Mouse (Mus musculus): ENCODE data around the gene Rnf13. TPM values are rescaled to one million over a fixed set of nuclear protein-coding genes. Genes with fewer than 3 reads are reported as not detected.
"Not testable (repeated sequence)": the region's sequence is repeated elsewhere in the genome, so short reads cannot be mapped to it uniquely, and the experiment has no call there.

Gene Rnf13
- polyA plus RNA-seq, 1 experiment from 2014 or later: 90.6 TPM

DNA sequence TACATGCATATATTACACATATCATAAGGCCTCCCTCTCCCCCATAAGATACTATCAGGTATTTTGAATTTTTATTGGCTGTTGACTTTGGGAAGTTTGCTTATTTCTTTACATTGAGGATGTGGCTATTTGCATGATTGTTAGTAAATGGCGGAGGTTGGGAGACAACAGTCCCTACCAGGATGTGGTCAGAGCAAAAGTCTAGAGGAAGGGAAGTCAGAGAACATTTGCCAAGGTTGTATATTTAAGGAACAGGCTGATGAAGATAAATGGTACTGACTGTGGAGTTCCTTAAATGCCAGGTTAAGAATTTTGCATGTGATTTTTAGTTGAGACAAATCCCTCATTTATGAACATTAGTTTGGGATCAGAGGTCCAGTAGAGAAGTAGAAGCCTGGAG lies 4.0 kb downstream of the Rnf13 start:
- ATAC-seq (ENCODE audit: low read depth): no peak
- H3K4me3 ChIP-seq (ENCODE audit: low read depth, low read length): no peak overlapping the region
- H3K9ac ChIP-seq (replicated peaks; ENCODE audit: low read depth, low read length): no peak overlapping the region
- no peak overlapping the region for H3K4me2 ChIP-seq (ENCODE audit: low read depth, low read length)
- WGBS: 96% methylated on average over 1 of the region's 1 CpGs
- H3K4me1 ChIP-seq (ENCODE audit: control insufficient read depth, insufficient read depth, low read length): peaks cover 8% of the 10 kb centered on the region; the same call in 1 of the 2 replicates
- H3K27me3 ChIP-seq (ENCODE audit: control insufficient read depth, insufficient read depth, low read length): no peaks in the 10 kb centered on the region
- H3K9me3 ChIP-seq (ENCODE audit: control insufficient read depth, low read length): no peaks in the 10 kb centered on the region
- H3K36me3 ChIP-seq (ENCODE audit: control insufficient read depth, insufficient read depth, low read length): no peaks in the 10 kb centered on the region
- no peak overlapping the region for H3K27ac ChIP-seq (ENCODE audit: low read depth, low read length)

DNA sequence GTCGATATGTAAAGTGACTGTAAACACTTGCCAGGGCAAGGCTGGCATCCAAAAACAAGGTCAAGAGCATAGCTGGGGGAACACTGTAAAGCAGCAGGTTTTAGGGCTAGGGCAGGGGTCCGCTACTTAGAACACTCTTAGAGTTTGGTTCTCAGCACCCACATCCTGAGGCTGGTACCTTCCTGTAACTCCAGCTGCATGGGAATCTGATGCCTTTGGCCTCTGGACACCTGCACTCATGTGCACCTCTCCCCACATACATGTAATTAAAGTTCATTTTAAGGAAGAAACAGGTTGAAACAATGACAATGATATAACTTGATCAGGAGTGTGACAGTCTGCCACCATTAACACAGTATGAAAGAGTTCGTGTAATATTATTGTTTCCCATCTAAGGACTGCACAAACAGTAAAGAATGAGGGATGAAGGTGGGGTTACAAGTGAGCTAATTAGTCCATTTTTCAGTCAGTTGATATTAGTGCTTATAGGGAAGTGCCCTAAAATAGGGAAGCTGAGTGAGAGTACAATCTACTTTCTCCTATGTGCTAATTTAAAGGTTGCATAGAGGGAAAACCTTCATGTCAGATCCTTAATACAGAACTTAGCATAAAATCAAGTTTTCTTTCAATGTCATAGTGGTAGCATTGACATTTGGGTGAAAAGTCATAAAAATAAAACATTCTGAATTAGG lies 12.9 kb downstream of the Rnf13 start:
- 91% methylated on average over 3 of the region's 3 CpGs for WGBS
- no peak overlapping the region for H3K9ac ChIP-seq (replicated peaks; ENCODE audit: low read depth, low read length)

DNA sequence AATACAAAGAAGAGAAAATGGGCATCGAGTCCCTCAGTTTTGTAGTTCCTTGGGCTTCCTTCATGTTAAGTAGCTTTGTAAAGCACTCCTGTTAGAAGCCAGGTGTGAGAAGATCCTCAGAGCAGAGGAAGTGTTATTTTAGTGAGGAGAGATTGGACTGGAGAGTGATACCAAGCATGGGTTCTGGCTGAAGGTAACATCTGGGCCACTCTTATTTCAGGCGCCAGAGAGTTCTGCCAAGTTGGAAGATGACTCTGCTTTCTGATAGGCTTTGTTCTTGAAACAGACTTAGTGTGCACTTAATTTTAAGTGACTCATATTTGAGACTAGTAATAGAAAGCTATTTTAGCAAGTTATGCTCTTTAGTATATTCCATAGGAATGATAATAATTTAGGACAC lies 41.1 kb downstream of the Rnf13 start:
- Histone ChIP-seq H3K4me2 (ENCODE audit: low read depth, low read length) (no peak overlapping the region), H3K27me3 (ENCODE audit: control insufficient read depth, insufficient read depth, low read length) (no peaks in the 10 kb centered on the region), H3K9me3 (ENCODE audit: control insufficient read depth, low read length) (no peaks in the 10 kb centered on the region), H3K4me3 (ENCODE audit: low read depth, low read length) (no peak overlapping the region), H3K9ac (replicated peaks; ENCODE audit: low read depth, low read length) (no peak overlapping the region), H3K36me3 (ENCODE audit: control insufficient read depth, insufficient read depth, low read length) (no peaks in the 10 kb centered on the region), H3K27ac (ENCODE audit: low read depth, low read length) (no peak overlapping the region), H3K4me1 (ENCODE audit: control insufficient read depth, insufficient read depth, low read length) (no peaks in the 10 kb centered on the region)
- no peak for ATAC-seq (ENCODE audit: low read depth)
- WGBS: 97% methylated on average over 2 of the region's 2 CpGs

More for the DNA sequence above, 12.9 kb downstream of the Rnf13 start:
- Histone ChIP-seq H3K27me3 (ENCODE audit: control insufficient read depth, insufficient read depth, low read length) (no peaks in the 10 kb centered on the region), H3K9me3 (ENCODE audit: control insufficient read depth, low read length) (no peaks in the 10 kb centered on the region), H3K4me3 (ENCODE audit: low read depth, low read length) (no peak overlapping the region), H3K27ac (ENCODE audit: low read depth, low read length) (no peak overlapping the region), H3K4me2 (ENCODE audit: low read depth, low read length) (no peak overlapping the region), H3K4me1 (ENCODE audit: control insufficient read depth, insufficient read depth, low read length) (no peaks in the 10 kb centered on the region), H3K36me3 (ENCODE audit: control insufficient read depth, insufficient read depth, low read length) (no peaks in the 10 kb centered on the region)
- no peak for ATAC-seq (ENCODE audit: low read depth)

DNA sequence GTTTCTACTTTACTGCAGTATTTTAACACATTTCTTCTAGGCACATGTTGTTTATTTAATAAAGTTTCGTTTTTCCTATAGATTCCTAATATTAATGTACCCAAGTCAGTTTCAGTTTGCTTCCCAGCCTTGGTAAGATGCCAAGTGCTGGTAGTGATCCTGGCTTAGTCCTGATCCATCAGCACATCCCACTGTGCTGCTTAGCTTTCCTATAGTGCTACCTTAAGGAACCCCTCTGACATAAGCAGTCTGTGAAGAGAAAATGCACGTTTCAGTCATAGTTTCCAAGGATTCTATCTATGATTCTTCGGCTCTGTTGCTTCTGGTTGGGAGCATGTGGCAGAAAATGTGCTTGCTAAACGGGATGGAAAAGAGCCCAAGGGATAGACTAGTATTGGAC lies 52.6 kb downstream of the Rnf13 start:
- no peak for ATAC-seq (ENCODE audit: low read depth)
- H3K27me3 ChIP-seq (ENCODE audit: control insufficient read depth, insufficient read depth, low read length): no peaks in the 10 kb centered on the region
- H3K4me1 ChIP-seq (ENCODE audit: control insufficient read depth, insufficient read depth, low read length): no peaks in the 10 kb centered on the region
- no peak overlapping the region for H3K9ac ChIP-seq (replicated peaks; ENCODE audit: low read depth, low read length)
- no peaks in the 10 kb centered on the region for H3K9me3 ChIP-seq (ENCODE audit: control insufficient read depth, low read length)
- no peak overlapping the region for H3K4me3 ChIP-seq (ENCODE audit: low read depth, low read length)
- 82% methylated on average over 4 of the region's 4 CpGs for WGBS
- no peak overlapping the region for H3K4me2 ChIP-seq (ENCODE audit: low read depth, low read length)
- H3K36me3 ChIP-seq (ENCODE audit: control insufficient read depth, insufficient read depth, low read length): no peaks in the 10 kb centered on the region
- H3K27ac ChIP-seq (ENCODE audit: low read depth, low read length): no peak overlapping the region

DNA sequence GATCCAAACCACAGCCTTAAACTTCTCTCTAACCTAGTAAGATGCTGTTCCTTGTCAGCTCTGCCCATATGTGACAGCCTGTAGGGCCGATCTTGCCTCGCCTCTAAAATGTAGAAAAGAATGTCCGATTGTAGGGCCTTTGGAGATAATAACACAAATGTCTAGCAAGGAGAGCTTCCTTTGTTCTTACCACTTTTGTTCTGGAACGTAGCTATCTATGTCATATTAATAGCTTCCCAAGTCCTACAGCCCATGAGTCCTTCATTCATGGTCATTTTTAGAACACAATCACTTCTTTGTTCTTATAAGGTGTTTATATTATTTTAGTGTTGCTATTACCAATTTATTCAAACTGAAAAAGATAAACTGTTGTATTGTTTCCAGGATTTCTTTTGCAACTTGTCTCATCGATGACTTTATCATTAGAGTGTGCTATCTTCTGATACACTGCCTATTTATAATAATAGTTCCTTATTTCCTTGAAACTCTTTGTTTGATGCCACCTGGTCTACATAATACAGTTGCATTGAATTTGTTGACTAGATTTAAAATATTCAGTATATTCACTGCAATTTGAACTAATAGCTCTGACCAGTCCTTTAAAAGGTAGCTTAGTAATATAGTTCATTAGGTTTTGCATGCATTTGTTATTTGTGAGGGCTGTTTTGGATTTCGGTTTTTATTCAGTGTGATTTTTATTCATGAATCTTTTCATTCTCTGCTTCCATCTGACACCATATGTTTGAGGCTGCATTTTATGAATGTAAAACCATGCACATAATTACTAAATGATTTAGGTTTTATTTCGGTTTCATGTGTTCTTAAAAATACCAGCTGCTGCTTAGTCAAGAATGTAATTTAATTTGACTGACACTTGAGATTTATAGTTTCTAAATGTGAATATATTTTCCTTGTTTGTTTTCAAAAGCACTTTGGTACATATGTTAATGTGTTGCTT lies 53.4 kb downstream of the Rnf13 start:
- H3K36me3 ChIP-seq (ENCODE audit: control insufficient read depth, insufficient read depth, low read length): no peaks in the 10 kb centered on the region
- H3K27ac ChIP-seq (ENCODE audit: low read depth, low read length): no peak overlapping the region
- no peak overlapping the region for H3K4me2 ChIP-seq (ENCODE audit: low read depth, low read length)
- no peak overlapping the region for H3K4me3 ChIP-seq (ENCODE audit: low read depth, low read length)
- 65% methylated on average over 7 of the region's 7 CpGs for WGBS
- no peak for ATAC-seq (ENCODE audit: low read depth)
- no peaks in the 10 kb centered on the region for H3K27me3 ChIP-seq (ENCODE audit: control insufficient read depth, insufficient read depth, low read length)
- no peaks in the 10 kb centered on the region for H3K4me1 ChIP-seq (ENCODE audit: control insufficient read depth, insufficient read depth, low read length)
- no peaks in the 10 kb centered on the region for H3K9me3 ChIP-seq (ENCODE audit: control insufficient read depth, low read length)
- no peak overlapping the region for H3K9ac ChIP-seq (replicated peaks; ENCODE audit: low read depth, low read length)

DNA sequence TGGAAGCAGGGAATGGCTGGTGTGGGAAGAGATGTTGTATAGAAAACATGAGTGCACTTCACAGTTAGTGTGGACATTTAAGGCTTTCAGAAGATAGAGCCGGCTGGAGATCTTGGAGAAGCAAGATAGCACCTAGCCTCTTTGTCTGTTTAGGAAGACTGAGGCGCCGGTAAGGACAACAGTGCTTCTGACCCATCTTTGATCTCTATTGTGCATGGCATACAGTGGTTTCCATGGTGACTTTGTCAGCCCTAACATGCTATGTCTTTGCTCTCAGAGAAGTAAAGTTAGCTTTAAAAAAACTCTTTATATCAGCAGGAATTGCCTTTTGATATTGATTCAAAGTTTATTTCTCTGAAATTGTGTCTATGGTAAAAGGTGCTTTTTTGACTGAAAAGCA lies 55.2 kb downstream of the Rnf13 start:
- H3K27ac ChIP-seq (ENCODE audit: low read depth, low read length): no peak overlapping the region
- no peaks in the 10 kb centered on the region for H3K9me3 ChIP-seq (ENCODE audit: control insufficient read depth, low read length)
- H3K9ac ChIP-seq (replicated peaks; ENCODE audit: low read depth, low read length): no peak overlapping the region
- no peaks in the 10 kb centered on the region for H3K36me3 ChIP-seq (ENCODE audit: control insufficient read depth, insufficient read depth, low read length)
- H3K4me3 ChIP-seq (ENCODE audit: low read depth, low read length): no peak overlapping the region
- H3K4me2 ChIP-seq (ENCODE audit: low read depth, low read length): no peak overlapping the region
- no peak for ATAC-seq (ENCODE audit: low read depth)
- no peaks in the 10 kb centered on the region for H3K27me3 ChIP-seq (ENCODE audit: control insufficient read depth, insufficient read depth, low read length)
- WGBS: 31% methylated on average over 3 of the region's 3 CpGs
- no peaks in the 10 kb centered on the region for H3K4me1 ChIP-seq (ENCODE audit: control insufficient read depth, insufficient read depth, low read length)

DNA sequence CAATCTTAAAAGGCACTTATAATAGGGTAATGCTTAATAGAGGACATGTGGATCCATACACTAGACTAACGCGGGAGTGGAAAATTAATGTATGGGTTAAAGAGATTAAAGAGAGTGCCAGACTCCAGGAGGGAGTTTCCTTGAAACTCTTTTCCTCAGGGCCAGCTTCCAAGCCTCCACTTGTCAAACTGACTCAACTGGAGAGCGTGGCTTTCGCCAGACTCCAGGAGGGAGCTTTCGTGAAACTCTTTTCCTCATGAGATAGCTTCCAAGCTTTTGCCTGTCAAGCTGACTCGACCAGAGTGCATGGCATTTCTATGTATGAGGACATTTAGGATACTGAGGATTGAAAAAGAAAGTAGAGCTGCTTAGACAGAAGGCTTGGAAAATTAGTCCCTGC lies 59.2 kb downstream of the Rnf13 start:
- ATAC-seq (ENCODE audit: low read depth); H3K9ac ChIP-seq (replicated peaks; ENCODE audit: low read depth, low read length); H3K4me1 ChIP-seq (ENCODE audit: control insufficient read depth, insufficient read depth, low read length); H3K9me3 ChIP-seq (ENCODE audit: control insufficient read depth, low read length); H3K4me2 ChIP-seq (ENCODE audit: low read depth, low read length); H3K27ac ChIP-seq (ENCODE audit: low read depth, low read length); H3K36me3 ChIP-seq (ENCODE audit: control insufficient read depth, insufficient read depth, low read length); H3K27me3 ChIP-seq (ENCODE audit: control insufficient read depth, insufficient read depth, low read length); H3K4me3 ChIP-seq (ENCODE audit: low read depth, low read length): not testable (repeated sequence)
- WGBS: 75% methylated on average over 6 of the region's 6 CpGs

DNA sequence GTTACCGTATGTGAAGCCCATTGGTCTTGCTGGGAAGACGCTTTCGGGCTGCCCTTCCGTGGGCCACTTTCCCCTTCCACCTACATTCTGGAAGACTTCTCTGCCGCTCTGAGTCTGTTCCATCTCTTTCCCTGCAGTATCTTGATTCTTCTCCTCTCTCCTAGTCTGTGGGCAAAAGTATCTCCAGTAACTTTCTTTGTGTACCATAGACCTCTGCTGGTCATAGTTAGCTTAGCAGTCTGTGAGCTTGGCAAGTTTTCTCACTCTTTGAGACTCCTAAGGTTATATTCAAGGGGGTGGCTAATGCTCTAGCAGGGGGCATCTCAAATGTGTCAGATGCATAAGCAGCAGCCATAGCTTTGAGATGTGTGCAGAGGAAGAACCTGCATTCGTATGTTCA lies 79.6 kb downstream of the Rnf13 start:
- Histone ChIP-seq H3K27ac (ENCODE audit: low read depth, low read length) (no peak overlapping the region), H3K27me3 (ENCODE audit: control insufficient read depth, insufficient read depth, low read length) (no peaks in the 10 kb centered on the region), H3K9ac (replicated peaks; ENCODE audit: low read depth, low read length) (no peak overlapping the region), H3K36me3 (ENCODE audit: control insufficient read depth, insufficient read depth, low read length) (no peaks in the 10 kb centered on the region), H3K9me3 (ENCODE audit: control insufficient read depth, low read length) (no peaks in the 10 kb centered on the region), H3K4me2 (ENCODE audit: low read depth, low read length) (no peak overlapping the region), H3K4me1 (ENCODE audit: control insufficient read depth, insufficient read depth, low read length) (no peaks in the 10 kb centered on the region), H3K4me3 (ENCODE audit: low read depth, low read length) (no peak overlapping the region)
- 85% methylated on average over 6 of the region's 6 CpGs for WGBS
- ATAC-seq (ENCODE audit: low read depth): peak; percentile 58

DNA sequence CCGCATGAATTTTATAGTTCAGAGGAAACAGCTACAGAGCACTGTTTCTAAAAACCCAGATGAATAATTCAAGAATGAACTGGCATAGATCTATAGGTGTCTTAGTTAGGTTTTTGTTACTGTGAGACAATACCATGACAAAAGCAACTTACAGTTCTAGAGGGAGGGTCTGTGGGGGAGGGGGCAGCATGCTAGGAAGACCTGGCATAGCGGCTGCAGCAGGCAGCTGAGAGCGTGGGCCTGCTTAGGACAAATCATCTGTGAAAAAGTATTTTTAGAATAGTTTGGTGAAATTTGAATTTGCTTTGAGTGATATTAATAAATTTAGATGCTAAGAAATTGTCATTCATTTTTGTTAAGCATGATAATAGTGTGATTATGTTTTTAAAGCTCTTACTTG lies 90.0 kb downstream of the Rnf13 start:
- Histone ChIP-seq H3K9ac (replicated peaks; ENCODE audit: low read depth, low read length) (no peak overlapping the region), H3K4me1 (ENCODE audit: control insufficient read depth, insufficient read depth, low read length) (no peaks in the 10 kb centered on the region), H3K36me3 (ENCODE audit: control insufficient read depth, insufficient read depth, low read length) (no peaks in the 10 kb centered on the region), H3K4me2 (ENCODE audit: low read depth, low read length) (no peak overlapping the region), H3K27ac (ENCODE audit: low read depth, low read length) (no peak overlapping the region), H3K9me3 (ENCODE audit: control insufficient read depth, low read length) (no peaks in the 10 kb centered on the region), H3K27me3 (ENCODE audit: control insufficient read depth, insufficient read depth, low read length) (no peaks in the 10 kb centered on the region), H3K4me3 (ENCODE audit: low read depth, low read length) (no peak overlapping the region)
- 84% methylated on average over 3 of the region's 3 CpGs for WGBS
- ATAC-seq (ENCODE audit: low read depth): no peak
